Mouse (Mus musculus): ENCODE data around the gene 2310011J03Rik.

GRCm38 (mm10) chr10:80336263-80336662 lies 15.9 kb upstream of the 2310011J03Rik start:
- TF ChIP-seq CTCF (IDR thresholded peaks at IDR 0.05; ENCODE audit: insufficient read depth, low read length) = no peak
- TF ChIP-seq POLR2A (IDR thresholded peaks at IDR 0.05; ENCODE audit: borderline replicate concordance, extremely low read depth, low read depth, low read length) = no peak

Data from lung, adult 2 months (tissue).